Mouse (Mus musculus): ENCODE data around the gene Mrps14. TPM values are rescaled to one million over a fixed set of nuclear protein-coding genes. Genes with fewer than 3 reads are reported as not detected.

The Mrps14 gene
- polyA plus RNA-seq, 1 experiment: 11.2 TPM

DNA sequence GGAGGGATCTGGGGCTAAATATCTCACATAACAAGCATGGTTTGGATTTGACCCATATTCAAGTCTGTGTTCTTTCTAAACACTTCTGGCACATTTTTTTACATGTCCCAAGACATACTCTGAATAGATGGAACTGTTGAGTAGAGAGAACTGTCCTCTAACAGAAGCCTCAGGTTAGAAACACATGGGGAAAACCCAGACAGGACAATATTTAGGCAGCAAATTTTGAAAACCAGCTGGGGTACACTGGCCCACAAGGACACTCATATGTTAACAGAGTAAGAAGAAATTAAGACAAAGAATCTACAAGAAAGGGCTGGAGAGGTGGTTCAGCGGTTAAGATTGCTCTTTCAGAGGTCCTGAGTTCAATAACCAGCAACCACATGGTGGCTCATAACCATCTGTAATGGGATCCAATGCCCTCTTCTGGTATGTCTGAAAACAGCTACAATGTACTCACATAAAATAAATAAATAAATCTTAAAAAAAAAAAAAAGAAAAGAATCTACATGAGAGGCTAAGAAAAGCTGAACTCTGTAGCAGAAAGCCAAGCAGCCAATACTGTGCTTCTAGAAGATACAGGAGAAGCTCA lies 43.9 kb downstream of the Mrps14 start:
- Histone ChIP-seq H3K27me3 (ENCODE audit: control insufficient read depth, insufficient read depth, low read length) (no peaks in the 10 kb centered on the region), H3K4me1 (ENCODE audit: control insufficient read depth, insufficient read depth, insufficient read length, low read length) (peaks cover 3% of the 10 kb centered on the region; the same call in 1 of the 2 replicates), H3K27ac (ENCODE audit: insufficient read depth, low read depth, low read length) (no peak overlapping the region), H3K4me3 (ENCODE audit: low read depth, low read length) (no peak overlapping the region), H3K36me3 (ENCODE audit: control insufficient read depth, insufficient read depth, low read length) (peaks cover 22% of the 10 kb centered on the region)
- TF ChIP-seq POLR2A (IDR thresholded peaks at IDR 0.05; ENCODE audit: low read depth, low read length) (no peak), CTCF (IDR thresholded peaks at IDR 0.05; ENCODE audit: extremely low read depth, insufficient read length, insufficient replicate concordance, low read depth, low read length) (no peak)
- 96% methylated on average over 1 of the region's 1 CpGs for WGBS

DNA sequence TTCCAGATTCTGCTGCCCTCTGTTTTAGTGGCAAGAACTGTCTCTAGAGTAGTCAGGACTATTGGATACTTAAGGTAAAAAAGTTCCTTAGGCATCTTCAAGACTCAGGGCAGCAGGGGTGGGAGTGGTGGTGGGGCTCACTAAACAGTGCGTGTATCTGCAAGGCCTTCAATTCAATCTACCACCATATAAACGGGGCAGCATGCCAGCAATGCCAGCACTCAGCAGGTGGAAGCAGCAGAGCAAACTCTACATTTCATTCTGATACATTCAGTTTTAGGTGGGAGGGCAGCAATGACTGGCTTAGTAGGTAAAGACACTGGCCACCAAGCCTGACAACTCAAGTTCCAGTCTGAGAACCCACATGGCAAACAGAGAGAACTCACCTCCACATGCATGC lies 45.1 kb downstream of the Mrps14 start:
- Histone ChIP-seq H3K27me3 (ENCODE audit: control insufficient read depth, insufficient read depth, low read length) (no peaks in the 10 kb centered on the region), H3K27ac (ENCODE audit: insufficient read depth, low read depth, low read length) (no peak overlapping the region), H3K4me3 (ENCODE audit: low read depth, low read length) (no peak overlapping the region), H3K4me1 (ENCODE audit: control insufficient read depth, insufficient read depth, insufficient read length, low read length) (peaks cover 3% of the 10 kb centered on the region; the same call in 1 of the 2 replicates), H3K36me3 (ENCODE audit: control insufficient read depth, insufficient read depth, low read length) (peaks cover 22% of the 10 kb centered on the region)
- 61% methylated on average over 2 of the region's 2 CpGs for WGBS
- TF ChIP-seq POLR2A (IDR thresholded peaks at IDR 0.05; ENCODE audit: low read depth, low read length): no peak
- TF ChIP-seq CTCF (IDR thresholded peaks at IDR 0.05; ENCODE audit: extremely low read depth, insufficient read length, insufficient replicate concordance, low read depth, low read length): no peak

DNA sequence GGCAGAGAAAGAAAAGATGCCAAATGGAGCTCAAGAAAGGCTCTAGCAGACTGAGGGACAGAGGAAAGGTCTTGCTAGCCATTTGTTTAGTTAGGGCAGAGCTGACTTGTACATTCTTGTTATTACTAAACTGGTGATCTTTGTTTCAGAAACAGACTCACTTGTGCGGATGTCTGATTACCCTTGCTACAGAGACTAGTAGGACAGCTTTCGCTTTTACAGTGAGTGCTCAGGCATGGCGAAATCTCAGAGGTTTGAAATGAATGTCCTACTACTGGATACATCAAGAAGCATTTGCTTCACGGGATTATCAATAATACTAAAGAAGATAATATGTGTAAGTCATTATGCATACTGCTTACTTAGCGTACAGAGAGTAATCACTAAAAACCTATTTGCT lies 49.7 kb downstream of the Mrps14 start:
- H3K27ac ChIP-seq (ENCODE audit: insufficient read depth, low read depth, low read length): no peak overlapping the region
- peaks cover 6% of the 10 kb centered on the region; the same call in 1 of the 2 replicates for H3K4me1 ChIP-seq (ENCODE audit: control insufficient read depth, insufficient read depth, insufficient read length, low read length)
- no peak overlapping the region for H3K4me3 ChIP-seq (ENCODE audit: low read depth, low read length)
- H3K36me3 ChIP-seq (ENCODE audit: control insufficient read depth, insufficient read depth, low read length): peaks cover 3% of the 10 kb centered on the region
- TF ChIP-seq CTCF (IDR thresholded peaks at IDR 0.05; ENCODE audit: extremely low read depth, insufficient read length, insufficient replicate concordance, low read depth, low read length) (no peak), POLR2A (IDR thresholded peaks at IDR 0.05; ENCODE audit: low read depth, low read length) (no peak)
- 92% methylated on average over 5 of the region's 5 CpGs for WGBS
- no peaks in the 10 kb centered on the region for H3K27me3 ChIP-seq (ENCODE audit: control insufficient read depth, insufficient read depth, low read length)

DNA sequence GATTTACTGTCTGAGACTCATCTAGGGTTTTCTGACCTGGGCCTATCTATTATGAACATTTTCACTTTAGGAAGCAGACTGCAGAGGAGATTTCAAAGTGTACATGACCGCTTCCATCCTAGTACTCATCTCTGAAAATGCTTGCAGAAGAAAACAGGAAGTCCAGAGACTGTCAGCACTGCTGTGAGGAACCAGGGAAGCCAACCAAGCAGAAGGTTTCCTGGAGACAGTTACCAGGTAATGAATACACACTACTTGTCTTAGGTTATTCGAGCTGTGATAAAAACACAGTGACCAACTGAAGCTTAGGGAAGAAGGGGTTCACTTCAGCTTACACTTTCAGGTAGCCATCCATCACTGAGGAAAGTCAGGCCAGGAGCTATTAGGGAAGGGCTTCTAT lies 50.9 kb downstream of the Mrps14 start:
- H3K36me3 ChIP-seq (ENCODE audit: control insufficient read depth, insufficient read depth, low read length): peaks cover 1% of the 10 kb centered on the region
- peaks cover 6% of the 10 kb centered on the region; the same call in 1 of the 2 replicates for H3K4me1 ChIP-seq (ENCODE audit: control insufficient read depth, insufficient read depth, insufficient read length, low read length)
- no peak for TF ChIP-seq CTCF (IDR thresholded peaks at IDR 0.05; ENCODE audit: extremely low read depth, insufficient read length, insufficient replicate concordance, low read depth, low read length)
- H3K27ac ChIP-seq (ENCODE audit: insufficient read depth, low read depth, low read length): no peak overlapping the region; the same call in 1 of the 2 replicates
- H3K4me3 ChIP-seq (ENCODE audit: low read depth, low read length): no peak overlapping the region
- WGBS: 72% methylated on average over 2 of the region's 2 CpGs
- H3K27me3 ChIP-seq (ENCODE audit: control insufficient read depth, insufficient read depth, low read length): no peaks in the 10 kb centered on the region

DNA sequence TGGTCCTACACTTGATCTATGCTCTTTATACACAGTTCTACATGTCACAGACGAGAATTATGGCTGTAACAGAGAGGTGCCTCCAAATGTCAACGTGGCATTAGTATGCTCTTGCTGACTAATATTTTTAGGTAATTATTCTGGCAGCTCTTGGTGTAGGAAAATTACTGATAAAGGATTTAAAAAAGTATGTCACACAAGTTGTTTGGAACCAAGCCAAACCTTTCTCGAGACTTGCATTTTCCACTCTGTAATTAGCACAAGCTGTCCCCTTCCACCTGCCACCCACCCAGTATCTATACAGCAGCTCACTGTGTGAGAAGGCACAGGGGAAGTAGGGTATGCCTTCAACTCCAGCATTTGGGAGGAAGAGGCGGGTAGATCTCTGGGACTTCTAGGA lies 51.8 kb downstream of the Mrps14 start:
- TF ChIP-seq CTCF (IDR thresholded peaks at IDR 0.05; ENCODE audit: extremely low read depth, insufficient read length, insufficient replicate concordance, low read depth, low read length) (no peak), POLR2A (IDR thresholded peaks at IDR 0.05; ENCODE audit: low read depth, low read length) (no peak)
- H3K4me1 ChIP-seq (ENCODE audit: control insufficient read depth, insufficient read depth, insufficient read length, low read length): peaks cover 6% of the 10 kb centered on the region; the same call in 1 of the 2 replicates
- no peaks in the 10 kb centered on the region for H3K27me3 ChIP-seq (ENCODE audit: control insufficient read depth, insufficient read depth, low read length)
- no peak overlapping the region for H3K4me3 ChIP-seq (ENCODE audit: low read depth, low read length)
- H3K36me3 ChIP-seq (ENCODE audit: control insufficient read depth, insufficient read depth, low read length): peaks cover 1% of the 10 kb centered on the region
- 47% methylated on average over 4 of the region's 4 CpGs for WGBS
- no peak overlapping the region for H3K27ac ChIP-seq (ENCODE audit: insufficient read depth, low read depth, low read length)

DNA sequence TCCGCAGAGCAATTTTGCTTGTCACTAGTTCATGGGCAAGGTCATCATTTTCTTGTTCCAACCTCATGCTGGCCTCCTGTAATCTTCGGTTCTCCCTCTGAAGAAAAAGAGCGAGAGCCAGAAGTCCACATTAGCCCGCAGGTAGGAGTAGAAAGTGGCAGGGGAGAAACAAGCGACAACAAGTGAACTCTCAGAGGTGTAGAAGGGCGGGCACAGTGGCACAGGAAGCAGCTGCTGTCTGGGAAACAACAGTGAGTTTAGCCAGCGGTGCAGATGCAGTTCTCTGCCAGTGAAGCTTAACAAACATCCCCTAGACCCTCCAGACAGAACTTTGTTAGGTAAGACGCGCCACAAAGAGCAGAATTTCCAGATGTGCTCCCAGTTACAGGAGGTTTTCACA lies 52.5 kb downstream of the Mrps14 start:
- H3K36me3 ChIP-seq (ENCODE audit: control insufficient read depth, insufficient read depth, low read length): peaks cover 1% of the 10 kb centered on the region
- no peaks in the 10 kb centered on the region for H3K27me3 ChIP-seq (ENCODE audit: control insufficient read depth, insufficient read depth, low read length)
- TF ChIP-seq POLR2A (IDR thresholded peaks at IDR 0.05; ENCODE audit: low read depth, low read length) (no peak), CTCF (IDR thresholded peaks at IDR 0.05; ENCODE audit: extremely low read depth, insufficient read length, insufficient replicate concordance, low read depth, low read length) (no peak)
- WGBS: 89% methylated on average over 9 of the region's 9 CpGs
- H3K27ac ChIP-seq (ENCODE audit: insufficient read depth, low read depth, low read length): no peak overlapping the region
- H3K4me1 ChIP-seq (ENCODE audit: control insufficient read depth, insufficient read depth, insufficient read length, low read length): peaks cover 6% of the 10 kb centered on the region; the same call in 1 of the 2 replicates
- H3K4me3 ChIP-seq (ENCODE audit: low read depth, low read length): no peak overlapping the region

DNA sequence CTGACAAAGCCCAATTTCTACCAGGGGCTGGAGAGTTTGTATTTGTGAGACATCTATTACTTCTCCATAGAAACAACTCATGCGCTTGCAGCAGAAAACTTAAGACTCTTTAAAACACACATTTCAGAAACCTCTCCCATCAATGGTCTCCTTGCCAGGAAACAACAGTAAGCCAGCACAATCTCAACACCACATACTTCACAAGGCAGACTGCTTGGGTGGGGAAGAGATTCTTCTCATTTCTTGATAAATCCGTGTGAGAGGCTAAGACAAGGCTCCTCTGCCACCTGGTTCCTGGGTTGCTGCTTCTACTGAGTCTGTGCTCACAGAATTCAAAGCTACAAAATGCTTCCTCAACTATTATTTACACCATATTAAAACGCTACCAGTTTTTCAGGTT lies 54.8 kb downstream of the Mrps14 start:
- H3K27ac ChIP-seq (ENCODE audit: insufficient read depth, low read depth, low read length): no peak overlapping the region
- no peak for TF ChIP-seq POLR2A (IDR thresholded peaks at IDR 0.05; ENCODE audit: low read depth, low read length)
- no peak for TF ChIP-seq CTCF (IDR thresholded peaks at IDR 0.05; ENCODE audit: extremely low read depth, insufficient read length, insufficient replicate concordance, low read depth, low read length)
- H3K4me1 ChIP-seq (ENCODE audit: control insufficient read depth, insufficient read depth, insufficient read length, low read length): 0 out of 2 replicates have a peak, but pooled peaks cover 2% of the 10 kb centered on the region
- 76% methylated on average over 3 of the region's 3 CpGs for WGBS
- H3K27me3 ChIP-seq (ENCODE audit: control insufficient read depth, insufficient read depth, low read length): no peaks in the 10 kb centered on the region
- no peak overlapping the region for H3K4me3 ChIP-seq (ENCODE audit: low read depth, low read length)
- peaks cover 8% of the 10 kb centered on the region for H3K36me3 ChIP-seq (ENCODE audit: control insufficient read depth, insufficient read depth, low read length)
